Mouse (Mus musculus) heart, adult 8-10 months (tissue): ENCODE results near the gene Vasp. TPM values are rescaled to one million over a fixed set of nuclear protein-coding genes. Genes with fewer than 3 reads are reported as not detected.
A peak's percentile ranks its signal among the peaks of the same experiment; 100 is the strongest.
"Not testable (repeated sequence)": the region's sequence is repeated elsewhere in the genome, so short reads cannot be mapped to it uniquely, and the experiment has no call there.

Experiments
- DNase-seq: peaks from one replicate; pipeline ENCODE4 v3.0.0; 2022; ENCODE audit warnings: low spot score
- total RNA-seq, 4 experiments: library from RNA; stranded (reverse); gene quantifications; 2 replicates each; pipeline ENCODE4 v1.2.4; 2022

The Vasp gene
- total RNA-seq, 4 experiments from 2014 or later = 18.0 to 27.2 (median 24.3) TPM

GRCm38 (mm10) chr7:19303770-19304169 lies 32.2 kb upstream of the Vasp start:
- DNase-seq = peak; percentile 71

- no peak for DNase-seq
These were observed 31.4 kb upstream of the Vasp start for GRCm38 (mm10) chr7:19303046-19303305.

- DNase-seq = no peak
These were observed 30.8 kb upstream of the Vasp start for GRCm38 (mm10) chr7:19302264-19303045.

GRCm38 (mm10) chr7:19301461-19302263 lies 30.0 kb upstream of the Vasp start:
- DNase-seq = no peak

- peak; percentile 84 for DNase-seq
These were observed 29.1 kb upstream of the Vasp start for GRCm38 (mm10) chr7:19300501-19301421.

GRCm38 (mm10) chr7:19299194-19299593 lies 27.6 kb upstream of the Vasp start:
- DNase-seq = no peak

GRCm38 (mm10) chr7:19297794-19298193 lies 26.2 kb upstream of the Vasp start:
- DNase-seq = no peak

GRCm38 (mm10) chr7:19297034-19297433 lies 25.4 kb upstream of the Vasp start:
- DNase-seq = no peak

- DNase-seq = peak; percentile 97
These were observed 24.0 kb upstream of the Vasp start for GRCm38 (mm10) chr7:19295503-19296185.

- DNase-seq = peak; percentile 59
These were observed 19.5 kb upstream of the Vasp start for GRCm38 (mm10) chr7:19290969-19291596.

- DNase-seq = no peak
These were observed 13.1 kb upstream of the Vasp start for GRCm38 (mm10) chr7:19284763-19285162.

- no peak for DNase-seq
These were observed 11.8 kb upstream of the Vasp start for GRCm38 (mm10) chr7:19283406-19283804.

GRCm38 (mm10) chr7:19282791-19283405 lies 11.3 kb upstream of the Vasp start:
- no peak for DNase-seq

GRCm38 (mm10) chr7:19282385-19282784 lies 10.8 kb upstream of the Vasp start, which contains the start of gene Rtn2:
Rtn2 (plus strand) TSS chr7:19282624.
- DNase-seq = no peak

GRCm38 (mm10) chr7:19281680-19282304 lies 10.2 kb upstream of the Vasp start:
- DNase-seq = not testable (repeated sequence)

GRCm38 (mm10) chr7:19279581-19280114 lies 8.0 kb upstream of the Vasp start, which contains the start of gene Ppm1n:
Ppm1n (minus strand) TSS chr7:19280064.
- DNase-seq = no peak

- no peak for DNase-seq
These were observed 7.4 kb upstream of the Vasp start for GRCm38 (mm10) chr7:19279052-19279451.

GRCm38 (mm10) chr7:19276253-19276652 lies 4.6 kb upstream of the Vasp start:
- DNase-seq = no peak

- DNase-seq = peak; percentile 53
These were observed 652 bp upstream of the Vasp start for GRCm38 (mm10) chr7:19272173-19272764.
